Mouse (Mus musculus) myocyte (in vitro differentiated cells): ENCODE measurements at regions not wholly inside any gene's neighbourhood (a gene's known extent, or its start where the extent isn't known, plus 50 kb on each side); places are given as distances from the start of the nearest gene placed in this dataset.

Experiments
- H3K27me3 ChIP-seq: one replicate; pipeline ENCODE4 v1.6.1; 2011; ENCODE audit not compliant: control insufficient read depth, insufficient read depth, insufficient read length
- H3K36me3 ChIP-seq: one replicate; pipeline ENCODE4 v1.6.1; 2011; ENCODE audit not compliant: control insufficient read depth, insufficient read depth
- H3K4me2 ChIP-seq: one replicate; pipeline ENCODE4 v1.6.1; 2011; ENCODE audit warnings: low read depth, control low read depth
- H3K4me3 ChIP-seq: one replicate; pipeline ENCODE4 v1.5.1; 2011; ENCODE audit warnings: mild to moderate bottlenecking, control low read depth, moderate library complexity
- H3K79me2 ChIP-seq: one replicate; pipeline ENCODE4 v1.6.1; 2011; ENCODE audit not compliant: control insufficient read depth, insufficient read depth
- H3ac ChIP-seq: one replicate; pipeline ENCODE4 v1.6.1; 2011; ENCODE audit not compliant: control insufficient read depth, insufficient read length
- CEBPB ChIP-seq: IDR thresholded peaks from 2 replicates; pipeline ENCODE4 v1.6.1; 2011; ENCODE audit warnings: mild to moderate bottlenecking, moderate library complexity; ENCODE audit not compliant: poor library complexity, insufficient read depth, severe bottlenecking
- E2F4 ChIP-seq: IDR thresholded peaks from one replicate; pipeline ENCODE4 v1.6.1; 2011; ENCODE audit warnings: mild to moderate bottlenecking, control low read depth, moderate library complexity; ENCODE audit not compliant: insufficient read depth
- MAX ChIP-seq: IDR thresholded peaks from one replicate; pipeline ENCODE4 v1.6.1; 2011; ENCODE audit warnings: low read depth, mild to moderate bottlenecking, control low read depth
- MYOD1 ChIP-seq, 3 experiments: IDR thresholded peaks; one replicate each; pipeline ENCODE4 v1.6.1; 2011; ENCODE audit warnings: control low read depth in 2 of 3, low read depth in 2 of 3, mild to moderate bottlenecking in 2 of 3, moderate library complexity in 1 of 3; ENCODE audit not compliant: insufficient read length in 2 of 3, control insufficient read depth in 1 of 3
- MYOG ChIP-seq, 3 experiments: IDR thresholded peaks; one replicate each; pipeline ENCODE4 v1.6.1; 2011; ENCODE audit warnings: control low read depth in 2 of 3, low read depth in 2 of 3, mild to moderate bottlenecking in 2 of 3; ENCODE audit not compliant: insufficient read length in 2 of 3, control insufficient read depth in 1 of 3, insufficient read depth in 1 of 3
- POLR2A ChIP-seq: IDR thresholded peaks from one replicate; pipeline ENCODE4 v1.6.1; 2011; ENCODE audit warnings: low read depth, mild to moderate bottlenecking, control low read depth, moderate library complexity; ENCODE audit not compliant: insufficient read length
- POLR2AphosphoS2 ChIP-seq: IDR thresholded peaks from one replicate; pipeline ENCODE4 v1.6.1; 2011; ENCODE audit warnings: low read depth, control low read depth; ENCODE audit not compliant: insufficient read length
- REST ChIP-seq: IDR thresholded peaks from one replicate; pipeline ENCODE4 v1.6.1; 2011; ENCODE audit warnings: mild to moderate bottlenecking, control low read depth, moderate library complexity; ENCODE audit not compliant: insufficient read depth, insufficient read length
- SRF ChIP-seq: IDR thresholded peaks from one replicate; pipeline ENCODE4 v1.6.1; 2011; ENCODE audit warnings: low read depth; ENCODE audit not compliant: control insufficient read depth, insufficient read length
- TCF12 ChIP-seq: IDR thresholded peaks from one replicate; pipeline ENCODE4 v1.6.1; 2011; ENCODE audit warnings: mild to moderate bottlenecking, control low read depth; ENCODE audit not compliant: poor library complexity, insufficient read depth, severe bottlenecking
- TCF3 ChIP-seq: IDR thresholded peaks from one replicate; pipeline ENCODE4 v1.6.1; 2011; ENCODE audit warnings: low read depth, control low read depth; ENCODE audit not compliant: insufficient read length
- USF1 ChIP-seq: IDR thresholded peaks from one replicate; pipeline ENCODE4 v1.6.1; 2011; ENCODE audit warnings: low read depth, mild to moderate bottlenecking, control low read depth, moderate library complexity

- TF ChIP-seq MYOD1 (IDR thresholded peaks at IDR 0.05; ENCODE audit: control insufficient read depth in 1 of 3, insufficient read length in 2 of 3, low read depth in 2 of 3) (no peak), E2F4 (no peak), REST (no peak), TCF3 (no peak), MAX (no peak), TCF12 (no peak), CEBPB (no peak), POLR2A (no peak), POLR2AphosphoS2 (no peak), SRF (no peak), USF1 (no peak)
Observed at GRCm38 (mm10) chr8:113065246-113066169, 495.7 kb downstream of the Cntnap4 start.

GRCm38 (mm10) chr8:113066170-113066708 is 496.4 kb downstream of the Cntnap4 start:
- no peak overlapping the region for H3ac ChIP-seq
- H3K4me2 ChIP-seq, result no peak overlapping the region
- no peaks in the 10 kb centered on the region for H3K27me3 ChIP-seq
- H3K79me2 ChIP-seq, result no peaks in the 10 kb centered on the region
- H3K4me3 ChIP-seq, result no peak overlapping the region
- TF ChIP-seq REST (no peak), E2F4 (no peak), MAX (no peak), SRF (no peak), MYOD1 (IDR thresholded peaks at IDR 0.05; ENCODE audit: control insufficient read depth in 1 of 3, insufficient read length in 2 of 3, low read depth in 2 of 3) (no peak), MYOG (IDR thresholded peaks at IDR 0.05; ENCODE audit: control insufficient read depth in 1 of 3, insufficient read depth in 1 of 3, insufficient read length in 2 of 3, low read depth in 2 of 3) (no peak), POLR2AphosphoS2 (no peak), TCF3 (no peak), POLR2A (no peak), TCF12 (no peak), USF1 (no peak), CEBPB (no peak)
- H3K36me3 ChIP-seq, result no peaks in the 10 kb centered on the region

More at GRCm38 (mm10) chr8:113065246-113066169, 495.7 kb downstream of the Cntnap4 start:
- no peak overlapping the region for H3K4me2 ChIP-seq
- H3K27me3 ChIP-seq, result no peaks in the 10 kb centered on the region
- no peak overlapping the region for H3ac ChIP-seq
- no peaks in the 10 kb centered on the region for H3K79me2 ChIP-seq
- no peak overlapping the region for H3K4me3 ChIP-seq
- no peaks in the 10 kb centered on the region for H3K36me3 ChIP-seq

GRCm38 (mm10) chr8:113083976-113084375 is 514.1 kb downstream of the Cntnap4 start:
- H3K4me3 ChIP-seq, result no peak overlapping the region
- H3K79me2 ChIP-seq, result no peaks in the 10 kb centered on the region
- H3K36me3 ChIP-seq, result no peaks in the 10 kb centered on the region
- TF ChIP-seq SRF (no peak), REST (no peak), CEBPB (no peak), TCF3 (no peak), TCF12 (no peak), MAX (no peak)
- H3ac ChIP-seq, result no peak overlapping the region
- no peaks in the 10 kb centered on the region for H3K27me3 ChIP-seq
- H3K4me2 ChIP-seq, result no peak overlapping the region

- Histone ChIP-seq H3K79me2 (no peaks in the 10 kb centered on the region), H3ac (no peak overlapping the region), H3K27me3 (no peaks in the 10 kb centered on the region), H3K36me3 (no peaks in the 10 kb centered on the region), H3K4me3 (no peak overlapping the region), H3K4me2 (no peak overlapping the region)
- TF ChIP-seq MYOD1 (IDR thresholded peaks at IDR 0.05; ENCODE audit: control insufficient read depth in 1 of 3, insufficient read length in 2 of 3, low read depth in 2 of 3) (no peak), REST (no peak), POLR2AphosphoS2 (no peak), SRF (no peak), MYOG (IDR thresholded peaks at IDR 0.05; ENCODE audit: control insufficient read depth in 1 of 3, insufficient read depth in 1 of 3, insufficient read length in 2 of 3, low read depth in 2 of 3) (no peak), E2F4 (no peak), TCF12 (no peak), USF1 (no peak)
Observed at GRCm38 (mm10) chr8:113087586-113087985, 517.7 kb downstream of the Cntnap4 start.

- H3K4me2 ChIP-seq, result no peak overlapping the region
- no peaks in the 10 kb centered on the region for H3K27me3 ChIP-seq
- H3K36me3 ChIP-seq, result no peaks in the 10 kb centered on the region
- no peak for TF ChIP-seq MAX
- no peak for TF ChIP-seq USF1
- TF ChIP-seq POLR2A, result no peak
- no peak for TF ChIP-seq CEBPB
- TF ChIP-seq SRF, result no peak
- TF ChIP-seq MYOG (IDR thresholded peaks at IDR 0.05; ENCODE audit: control insufficient read depth in 1 of 3, insufficient read depth in 1 of 3, insufficient read length in 2 of 3, low read depth in 2 of 3), result no peak
- no peak for TF ChIP-seq REST
- TF ChIP-seq E2F4, result no peak
- no peak for TF ChIP-seq TCF12
- no peak for TF ChIP-seq MYOD1 (IDR thresholded peaks at IDR 0.05; ENCODE audit: control insufficient read depth in 1 of 3, insufficient read length in 2 of 3, low read depth in 2 of 3)
- TF ChIP-seq POLR2AphosphoS2, result no peak
- no peak overlapping the region for H3ac ChIP-seq
- H3K79me2 ChIP-seq, result no peaks in the 10 kb centered on the region
- H3K4me3 ChIP-seq, result no peak overlapping the region
Observed at GRCm38 (mm10) chr8:113111665-113112064, 523.7 kb upstream of the Mon1b start.
